Mouse (Mus musculus) R1 (cell line): Measurements from ENCODE around the gene Olfr994.

Source experiments
- DNase-seq: peaks from one replicate; pipeline ENCODE4 v3.0.0-alpha.2; 2018; ENCODE audit warnings: low read depth, low spot score

The Olfr994 gene

GRCm38 (mm10) chr2:85436351-85436750 lies at the start of gene Olfr994:
TSS of gene Olfr994 (minus strand) at chr2:85436451.
- DNase-seq = no peak

- no peak for DNase-seq
These were observed 30.6 kb upstream of the Olfr994 start for GRCm38 (mm10) chr2:85466801-85467325.

GRCm38 (mm10) chr2:85443539-85443938 lies 7.3 kb upstream of the Olfr994 start, which contains the start of gene Olfr995:
TSS of gene Olfr995 (minus strand) at chr2:85443639.
- DNase-seq = no peak

GRCm38 (mm10) chr2:85442546-85442945 lies 6.3 kb upstream of the Olfr994 start:
- DNase-seq = no peak

GRCm38 (mm10) chr2:85425893-85426292 lies 10.4 kb downstream of the Olfr994 start:
- DNase-seq = no peak

- no peak for DNase-seq
These were observed 21.5 kb downstream of the Olfr994 start, which contains the start of gene Olfr993 for GRCm38 (mm10) chr2:85414777-85415176. TSS of gene Olfr993 (minus strand) at chr2:85414877.

GRCm38 (mm10) chr2:85409369-85409768 lies 26.9 kb downstream of the Olfr994 start, which contains the start of gene Olfr992:
TSS of gene Olfr992 (minus strand) at chr2:85409469.
- DNase-seq = no peak
